Mouse (Mus musculus) embryonic facial prominence, embryonic 15.5 days (tissue): ENCODE results near the gene Fam83g. TPM values are rescaled to one million over a fixed set of nuclear protein-coding genes. Genes with fewer than 3 reads are reported as not detected.

ENCODE experiments used
- polyA plus RNA-seq: library from polyadenylated mRNA; unstranded; fragments of >200 nt; fragmentation: Nextera tagmentation; extraction: Ambion mirVana; gene quantifications from 2 replicates; pipeline ENCODE4 v1.2.1, GENCODE M21; 2015

Gene Fam83g
- polyA plus RNA-seq, 1 experiment from 2014 or later: 9.0 TPM

Other genes with a start within 250 kb of the Fam83g start
- gene Rnf112, start 230.0 kb upstream of the Fam83g start, polyA plus RNA-seq: 1.4 and 2.1 TPM in 2 replicates
- 404 and 406 TPM in 2 replicates for gene Mfap4, start 198.7 kb upstream of the Fam83g start, polyA plus RNA-seq
- gene Mapk7, start 189.7 kb upstream of the Fam83g start, polyA plus RNA-seq: 61.9 and 62.9 TPM in 2 replicates
- gene B9d1, start 178.9 kb upstream of the Fam83g start, polyA plus RNA-seq: 37.3 and 43.7 TPM in 2 replicates
- gene Epn2, start 104.4 kb upstream of the Fam83g start, polyA plus RNA-seq: 28.6 and 31.0 TPM in 2 replicates
- 13.0 and 16.2 TPM in 2 replicates for gene Grap, start 30.8 kb upstream of the Fam83g start, polyA plus RNA-seq
- 0.12 and 0.15 TPM in 2 replicates for gene Slc5a10, start 36.7 kb downstream of the Fam83g start, polyA plus RNA-seq
- 26.9 and 31.0 TPM in 2 replicates for gene Prpsap2, start 78.0 kb downstream of the Fam83g start, polyA plus RNA-seq
- 15.5 and 16.5 TPM in 2 replicates for gene Ulk2, start 171.0 kb downstream of the Fam83g start, polyA plus RNA-seq
- 16.1 and 16.5 TPM in 2 replicates for gene Akap10, start 246.2 kb downstream of the Fam83g start, polyA plus RNA-seq